In genomic region chr1:189165756-189166155, GRCm38 (mm10) we compare ENCODE assay signal across 25 mouse cellular contexts.
A peak's percentile ranks its signal among the peaks of the same experiment; 100 is the strongest.
DNase-seq lines count a peak whose midpoint lies in the region; ATAC-seq lines count a peak whose summit lies in the region.
"Had no signal": no experiment of that assay in that cellular context is flagged by ENCODE, and none has a peak within 500 bp of the region (broad histone marks: within the 10 kb centered on the region; RNA-seq: fewer than 3 reads in every experiment).

No protein-coding gene starts in this region.

- no peaks in the 10 kb centered on the region for H3K36me3 ChIP-seq in heart, embryonic 12.5 days
- no peaks in the 10 kb centered on the region for H3K36me3 ChIP-seq in lung, embryonic 16.5 days (ENCODE audit: control insufficient read depth, insufficient read depth, low read length)
- no peaks in the 10 kb centered on the region for H3K36me3 ChIP-seq in embryonic facial prominence, embryonic 15.5 days
- H3K36me3 ChIP-seq: embryonic facial prominence, embryonic 13.5 days; G1E; midbrain, embryonic 12.5 days had no signal

- no peaks in the 10 kb centered on the region for H3K9me3 ChIP-seq in heart, embryonic 12.5 days (replicated peaks)
- no peaks in the 10 kb centered on the region for H3K9me3 ChIP-seq in lung, embryonic 16.5 days (ENCODE audit: control insufficient read depth, low read length)
- H3K9me3 ChIP-seq in embryonic facial prominence, embryonic 15.5 days (replicated peaks), result no peaks in the 10 kb centered on the region
- H3K9me3 ChIP-seq: embryonic facial prominence, embryonic 13.5 days; midbrain, embryonic 12.5 days had no signal

- no peak overlapping the region for H3K9ac ChIP-seq in heart, embryonic 12.5 days
- H3K9ac ChIP-seq in lung, embryonic 16.5 days (ENCODE audit: low read length), result no peak overlapping the region
- H3K9ac ChIP-seq in embryonic facial prominence, embryonic 15.5 days, result no peak overlapping the region
- H3K9ac ChIP-seq: embryonic facial prominence, embryonic 13.5 days; hindbrain, embryonic 14.5 days; liver, postnatal 0 days; midbrain, embryonic 12.5 days had no signal

- no peaks in the 10 kb centered on the region for H3K27me3 ChIP-seq in heart, embryonic 12.5 days (replicated peaks)
- no peaks in the 10 kb centered on the region for H3K27me3 ChIP-seq in lung, embryonic 16.5 days (ENCODE audit: control insufficient read depth, insufficient read depth, low read depth, low read length)
- no peaks in the 10 kb centered on the region for H3K27me3 ChIP-seq in embryonic facial prominence, embryonic 15.5 days
- H3K27me3 ChIP-seq: CH12.LX; embryonic facial prominence, embryonic 13.5 days; midbrain, embryonic 12.5 days had no signal

- peaks cover 12% of the 10 kb centered on the region for H3K4me1 ChIP-seq in heart, embryonic 12.5 days (replicated peaks)
- peaks cover 4% of the 10 kb centered on the region for H3K4me1 ChIP-seq in lung, embryonic 16.5 days (replicated peaks; ENCODE audit: control insufficient read depth, insufficient read depth, low read length)
- H3K4me1 ChIP-seq in embryonic facial prominence, embryonic 15.5 days, result peaks cover 8% of the 10 kb centered on the region; the same call in 1 of the 2 replicates
- H3K4me1 ChIP-seq: midbrain, embryonic 12.5 days had no signal

- H3K4me3 ChIP-seq in heart, embryonic 12.5 days, result no peak overlapping the region
- H3K4me3 ChIP-seq in lung, embryonic 16.5 days (ENCODE audit: low read length), result no peak overlapping the region
- no peak overlapping the region for H3K4me3 ChIP-seq in embryonic facial prominence, embryonic 15.5 days (replicated peaks)
- H3K4me3 ChIP-seq: embryonic facial prominence, embryonic 13.5 days; midbrain, embryonic 12.5 days had no signal

- ATAC-seq in heart, embryonic 12.5 days (ENCODE audit: insufficient number of reproducible peaks, low FRiP score), result no peak
- peak; percentile 52; the same call in 1 of the 2 replicates for ATAC-seq in lung, embryonic 16.5 days (ENCODE audit: low read depth)
- ATAC-seq in embryonic facial prominence, embryonic 15.5 days (ENCODE audit: insufficient number of reproducible peaks, low FRiP score, low TSS enrichment, low read depth), result peak; percentile 65; the same call in 1 of the 2 replicates
- ATAC-seq: forebrain, embryonic 16.5 days; liver, postnatal 0 days had no signal

- H3K27ac ChIP-seq in heart, embryonic 12.5 days (ENCODE audit: poor library complexity, severe bottlenecking), result no peak overlapping the region
- no peak overlapping the region for H3K27ac ChIP-seq in lung, embryonic 16.5 days (ENCODE audit: low read length)
- no peak overlapping the region; the same call in 1 of the 2 replicates for H3K27ac ChIP-seq in embryonic facial prominence, embryonic 15.5 days (replicated peaks)
- H3K27ac ChIP-seq: hindbrain, embryonic 14.5 days; macrophage; midbrain, embryonic 12.5 days; stomach, postnatal 0 days had no signal

- DNase-seq in heart, adult 11 months, result peak; percentile 75
- no peak for DNase-seq in lung, postnatal 4 days
- DNase-seq in retina, embryonic 14.5 days (ENCODE audit: low spot score), result peak; percentile 37
- DNase-seq in kidney, adult 8-10 months, result no peak
- DNase-seq: adrenal gland, adult 2 months; B cell, adult 2 months; cerebellum, adult 18-20 months; cerebellum, postnatal 25 days; kidney, adult 2 months; layer of hippocampus, postnatal 36 days; liver, postnatal 0 days; right cerebral cortex, postnatal 14 days; thymus, adult 2 months had no signal

- 84% methylated on average over 6 of the region's 6 CpGs for WGBS in heart, embryonic 12.5 days
- 80% methylated on average over 6 of the region's 6 CpGs for WGBS in lung, embryonic 16.5 days
- WGBS in embryonic facial prominence, embryonic 15.5 days, result 51% methylated on average over 6 of the region's 6 CpGs

- no peak overlapping the region for H3K4me2 ChIP-seq in heart, embryonic 12.5 days
- no peak overlapping the region for H3K4me2 ChIP-seq in lung, embryonic 16.5 days (ENCODE audit: low read depth, low read length)
- H3K4me2 ChIP-seq in embryonic facial prominence, embryonic 15.5 days (replicated peaks), result no peak overlapping the region
- H3K4me2 ChIP-seq: embryonic facial prominence, embryonic 13.5 days; hindbrain, embryonic 14.5 days; liver, embryonic 11.5 days; midbrain, embryonic 12.5 days had no signal

Comparison
In these comparisons a context has a peak if more than half of its experiments do, and no peak if none do; other contexts are left out.
1. DNase-seq: peak in heart, adult 11 months (single experiment) and retina, embryonic 14.5 days (single experiment); none in lung, postnatal 4 days (0 of 2) and kidney, adult 8-10 months (0 of 2).